Mouse (Mus musculus): ENCODE data around the gene Strc. TPM values are rescaled to one million over a fixed set of nuclear protein-coding genes. Genes with fewer than 3 reads are reported as not detected.

Strc gene
- total RNA-seq (2023), result under 1 TPM; 0.67 to 0.98 TPM

GRCm38 (mm10) chr2:121386961-121387575 is at the start of gene Strc:
Strc (minus strand) TSS chr2:121387168.

GRCm38 (mm10) chr2:121413387-121414042 is 26.5 kb upstream of the Strc start, which contains the start of the genes Pdia3 and Catsper2:
Pdia3 (plus strand) TSS chr2:121413775.
Catsper2 (minus strand) TSS chr2:121413792.

GRCm38 (mm10) chr2:121357494-121357893 is 29.5 kb downstream of the Strc start, which contains the start of gene Ckmt1:
Ckmt1 (plus strand) TSS chr2:121357714.

GRCm38 (mm10) chr2:121354820-121355592 is 32.0 kb downstream of the Strc start, which contains the start of gene Ppip5k1:
Ppip5k1 (minus strand) TSS chr2:121355396.

Other genes with a start within 250 kb of the Strc start
- 10 to 100 TPM; 20.4 to 27.6 TPM for gene Adal, start 246.7 kb downstream of the Strc start, total RNA-seq (2023)
- gene Lcmt2, start 246.5 kb downstream of the Strc start, total RNA-seq (2023), result 10 to 100 TPM; 12.3 to 12.6 TPM
- gene Tubgcp4, start 216.5 kb downstream of the Strc start, total RNA-seq (2023), result 10 to 100 TPM; 76.9 to 79.4 TPM
- 10 to 100 TPM; 33.2 to 34.3 TPM for gene Zscan29, start 216.0 kb downstream of the Strc start, total RNA-seq (2023)
- gene Trp53bp1, start 115.8 kb downstream of the Strc start, total RNA-seq (2023), result 10 to 100 TPM; 74.6 to 88.4 TPM
- gene Map1a, start 97.6 kb downstream of the Strc start, total RNA-seq (2023), result under 1 TPM; 0.09 to 0.12 TPM
- 10 to 100 TPM; 15.7 to 22.4 TPM for gene Ppip5k1, start 31.8 kb downstream of the Strc start, total RNA-seq (2023)
- gene Ckmt1, start 29.5 kb downstream of the Strc start, total RNA-seq (2023), result not detected
- 100 to 1,000 TPM; 169 to 181 TPM for gene Pdia3, start 26.6 kb upstream of the Strc start, total RNA-seq (2023)
- 1 to 10 TPM; 2.9 to 3.3 TPM for gene Catsper2, start 26.6 kb upstream of the Strc start, total RNA-seq (2023)
- gene Ell3, start 57.1 kb upstream of the Strc start, total RNA-seq (2023), result not detected
- gene Serf2, start 62.0 kb upstream of the Strc start, total RNA-seq (2023), result 100 to 1,000 TPM; 283 to 321 TPM
- 10 to 100 TPM; 45.9 to 47.4 TPM for gene Hypk, start 66.1 kb upstream of the Strc start, total RNA-seq (2023)
- 1 to 10 TPM; 1.7 to 1.9 TPM for gene Serinc4, start 69.6 kb upstream of the Strc start, total RNA-seq (2023)
- 10 to 100 TPM; 45.4 to 46.5 TPM for gene Mfap1b, start 86.9 kb upstream of the Strc start, total RNA-seq (2023)
- 10 to 100 TPM; 49.5 to 49.6 TPM for gene Mfap1a, start 119.5 kb upstream of the Strc start, total RNA-seq (2023)
- 10 to 100 TPM; 18.4 to 20.8 TPM for gene Wdr76, start 119.6 kb upstream of the Strc start, total RNA-seq (2023)